Mouse (Mus musculus) liver, embryonic 14.5 days (tissue): ENCODE measurements around the gene Prdm11.

ENCODE experiments used
- CTCF ChIP-seq: IDR thresholded peaks from 2 replicates; pipeline ENCODE4 v1.5.1; 2016; ENCODE audit warnings: antibody characterized with exemption, low read depth, control low read depth
- EP300 ChIP-seq: IDR thresholded peaks from 2 replicates; pipeline ENCODE4 v1.6.1; 2016; ENCODE audit warnings: antibody characterized with exemption, low read depth

GRCm38 (mm10) chr2:92920709-92921108 lies 125.3 kb downstream of the Prdm11 start:
- TF ChIP-seq CTCF, result no peak
- TF ChIP-seq EP300, result no peak
